Mouse (Mus musculus): ENCODE measurements at regions not wholly inside any gene's neighbourhood (a gene's known extent, or its start where the extent isn't known, plus 50 kb on each side); places are given as distances from the start of the nearest gene placed in this dataset.

DNA sequence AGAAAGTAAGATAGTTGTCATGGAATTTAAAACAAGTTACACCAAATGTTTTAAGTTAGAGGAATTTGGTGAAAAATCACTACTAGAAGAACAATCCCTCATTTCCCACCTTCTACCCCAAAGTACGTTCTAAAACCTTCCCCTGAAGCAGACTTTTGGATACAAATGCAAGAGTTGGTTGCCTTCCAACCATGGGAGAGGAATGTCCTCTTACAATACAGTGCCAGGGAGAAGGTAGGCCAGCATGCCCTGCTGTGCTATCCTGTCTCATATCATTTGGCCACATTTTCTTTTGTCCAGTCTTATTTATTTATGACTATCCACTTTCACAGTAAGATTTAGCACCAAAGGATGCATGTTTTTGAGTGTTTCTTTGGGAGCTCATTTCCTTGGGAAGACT, 66.2 kb upstream of the Mpdz start:
- no peak for TF ChIP-seq CTCF (IDR thresholded peaks at IDR 0.05; ENCODE audit: insufficient read depth, low read depth, low read length)
- TF ChIP-seq POLR2A (IDR thresholded peaks at IDR 0.05; ENCODE audit: insufficient read depth, low read depth, low read length), result no peak

Data from olfactory bulb, adult 2 months (tissue).